Mouse (Mus musculus): Measurements from ENCODE around the gene Ech1.

Gene Ech1

DNA sequence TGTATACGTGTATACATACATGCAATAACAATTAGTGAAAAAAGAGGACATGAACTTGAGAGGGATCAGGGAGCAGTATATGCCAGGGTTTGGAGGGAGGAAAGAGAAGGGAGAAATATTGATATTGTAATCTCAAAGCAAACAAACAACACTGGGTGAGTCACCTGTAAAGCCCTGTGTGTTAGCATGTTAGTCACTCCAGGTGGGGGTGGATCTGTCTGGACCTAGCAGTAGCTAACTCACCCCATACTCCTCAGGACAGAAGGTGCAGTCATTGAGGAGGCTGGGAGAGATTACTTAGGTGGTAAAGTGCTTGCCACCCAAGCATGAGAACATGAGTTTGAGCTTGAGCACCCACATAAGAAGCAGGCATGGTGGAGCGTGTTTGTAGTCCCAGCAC lies 34.9 kb downstream of the Ech1 start:
- DNase-seq (ENCODE audit: low spot score in 2 of 2): no peak

DNA sequence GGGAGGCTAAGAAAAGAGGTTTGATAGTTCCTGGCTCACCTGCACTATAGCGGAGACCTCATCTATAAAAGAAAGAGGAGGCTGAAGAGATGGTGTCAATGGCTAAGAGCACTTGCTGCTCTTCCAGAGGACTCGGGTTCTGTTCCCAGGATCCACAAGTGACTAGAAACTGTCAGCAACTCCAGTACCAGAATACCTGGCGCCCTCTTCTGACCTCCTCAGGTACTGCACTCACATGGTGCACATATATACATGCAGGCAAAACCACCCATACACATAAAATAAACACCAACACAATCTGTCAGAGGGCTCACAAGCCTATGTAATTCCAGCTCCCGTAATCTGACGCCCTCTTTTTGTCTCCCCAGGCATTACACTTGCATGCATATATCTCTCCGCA lies 35.9 kb downstream of the Ech1 start:
- no peak for DNase-seq (ENCODE audit: low spot score in 2 of 2)

DNA sequence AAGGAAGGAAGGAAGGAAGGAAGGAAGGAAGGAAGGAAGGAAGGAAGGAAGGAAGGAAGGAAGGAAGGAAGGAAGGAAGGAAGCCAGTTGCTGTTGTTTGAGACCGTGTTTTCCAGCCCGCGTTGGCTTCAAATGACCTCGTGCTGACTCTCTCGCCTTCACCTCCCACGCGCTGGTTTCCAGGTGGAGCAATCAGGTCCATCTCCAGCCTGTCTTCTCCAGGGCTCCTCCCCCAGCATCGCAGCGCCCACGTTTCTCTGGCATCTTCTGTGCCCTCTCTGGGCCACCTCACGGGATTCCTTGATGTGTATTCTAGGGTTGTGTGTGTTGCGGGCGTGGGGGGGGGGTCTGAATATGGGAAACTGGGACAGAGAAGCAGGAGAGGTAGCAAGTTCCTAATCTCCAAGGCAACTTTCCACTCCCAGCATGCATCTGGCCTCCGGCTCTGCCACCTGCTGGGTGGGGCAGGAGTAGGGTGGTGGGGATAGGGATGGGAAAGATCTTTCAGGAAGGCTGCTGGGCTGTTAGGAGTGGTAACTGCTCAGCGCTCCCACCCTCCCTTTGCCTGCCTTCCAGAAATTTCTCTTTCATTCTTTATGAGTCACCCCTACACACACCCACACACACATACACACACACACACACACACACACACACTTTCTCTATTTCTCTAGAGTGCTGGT lies 37.9 kb downstream of the Ech1 start:
- DNase-seq (ENCODE audit: low spot score in 2 of 2): peak in 1 of 2 experiments; percentile 24

DNA sequence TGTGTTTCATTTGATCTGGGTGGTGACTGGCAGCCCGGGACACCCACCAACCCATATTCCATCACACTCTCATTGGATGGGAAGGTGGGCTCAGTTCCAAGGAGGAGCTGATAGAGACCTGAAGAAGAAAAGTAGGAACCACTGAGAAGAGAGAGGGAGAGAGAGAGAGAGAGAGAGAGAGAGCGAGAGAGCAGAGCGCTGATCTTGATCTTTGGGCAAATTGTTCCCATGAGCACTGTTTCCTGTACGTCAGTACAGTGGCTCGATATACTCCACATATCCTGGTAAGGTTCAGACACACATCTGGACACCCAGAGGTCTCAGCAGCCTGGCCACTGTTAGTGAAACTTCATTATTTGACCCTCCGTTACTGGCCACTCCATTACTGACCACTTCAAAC lies 38.5 kb downstream of the Ech1 start, which contains the start of gene Lgals7:
TSS of gene Lgals7 (plus strand) at position 314 of the 400 bp plus-strand sequence.
- no peak for DNase-seq (ENCODE audit: low spot score in 2 of 2)

DNA sequence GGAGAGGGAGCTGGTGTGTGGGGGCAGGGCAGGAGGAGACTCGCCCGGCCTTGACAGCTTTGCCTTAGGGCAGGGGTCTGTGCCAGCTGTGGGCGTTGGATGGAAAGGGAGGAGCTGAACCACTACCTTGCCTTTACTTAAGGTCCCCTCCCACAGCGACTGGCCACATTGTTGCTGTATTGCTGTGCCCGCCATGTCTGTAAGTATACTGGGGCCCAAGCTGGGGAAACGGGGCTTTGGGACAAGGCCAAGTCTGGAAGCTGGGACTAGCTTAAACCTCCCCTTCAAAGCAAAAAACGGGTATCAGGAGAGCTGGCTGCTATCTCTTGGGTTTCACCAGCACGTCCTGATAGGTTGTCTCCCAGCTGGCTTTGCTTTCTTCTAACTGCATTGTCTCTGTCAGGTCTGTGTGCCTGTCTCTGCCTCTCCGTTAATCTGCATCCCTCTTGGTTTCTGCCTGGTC lies 39.3 kb downstream of the Ech1 start:
- no peak for DNase-seq (ENCODE audit: low spot score in 2 of 2)

DNA sequence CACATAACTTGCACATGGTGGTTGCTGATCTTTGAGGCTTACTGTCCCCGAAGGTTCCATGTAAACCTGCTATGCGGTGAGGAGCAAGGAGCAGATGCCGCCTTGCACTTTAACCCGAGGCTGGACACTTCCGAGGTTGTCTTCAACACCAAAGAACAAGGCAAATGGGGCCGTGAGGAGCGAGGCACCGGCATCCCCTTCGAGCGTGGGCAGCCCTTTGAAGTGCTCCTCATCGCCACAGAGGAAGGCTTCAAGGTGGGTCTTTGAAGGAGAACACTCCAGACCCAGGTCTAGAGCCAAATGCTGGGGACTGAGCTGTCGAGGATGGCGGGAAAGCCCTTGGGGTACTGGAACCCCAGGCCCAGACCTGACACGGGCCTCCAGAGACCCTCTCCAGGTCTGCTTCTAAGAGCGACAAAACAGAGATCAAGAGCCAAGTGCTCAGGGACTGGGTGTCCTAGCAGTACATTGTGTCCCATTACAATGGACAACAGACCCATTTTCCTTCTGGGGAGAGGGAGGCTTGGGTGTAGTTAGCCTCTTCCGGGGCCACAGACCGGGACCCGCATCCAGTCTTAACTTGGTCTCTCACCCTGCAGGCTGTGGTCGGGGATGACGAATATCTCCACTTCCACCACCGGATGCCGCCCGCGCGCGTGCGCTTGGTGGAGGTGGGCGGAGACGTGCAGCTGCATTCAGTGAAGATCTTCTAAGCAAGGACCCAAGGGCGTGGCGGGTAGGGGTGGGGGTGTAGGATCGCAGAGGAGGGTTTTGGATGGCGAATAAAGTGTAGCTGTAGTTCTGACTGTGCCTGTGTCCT lies 40.7 kb downstream of the Ech1 start:
- DNase-seq (ENCODE audit: low spot score in 2 of 2): peak; percentile 78 to 84

DNA sequence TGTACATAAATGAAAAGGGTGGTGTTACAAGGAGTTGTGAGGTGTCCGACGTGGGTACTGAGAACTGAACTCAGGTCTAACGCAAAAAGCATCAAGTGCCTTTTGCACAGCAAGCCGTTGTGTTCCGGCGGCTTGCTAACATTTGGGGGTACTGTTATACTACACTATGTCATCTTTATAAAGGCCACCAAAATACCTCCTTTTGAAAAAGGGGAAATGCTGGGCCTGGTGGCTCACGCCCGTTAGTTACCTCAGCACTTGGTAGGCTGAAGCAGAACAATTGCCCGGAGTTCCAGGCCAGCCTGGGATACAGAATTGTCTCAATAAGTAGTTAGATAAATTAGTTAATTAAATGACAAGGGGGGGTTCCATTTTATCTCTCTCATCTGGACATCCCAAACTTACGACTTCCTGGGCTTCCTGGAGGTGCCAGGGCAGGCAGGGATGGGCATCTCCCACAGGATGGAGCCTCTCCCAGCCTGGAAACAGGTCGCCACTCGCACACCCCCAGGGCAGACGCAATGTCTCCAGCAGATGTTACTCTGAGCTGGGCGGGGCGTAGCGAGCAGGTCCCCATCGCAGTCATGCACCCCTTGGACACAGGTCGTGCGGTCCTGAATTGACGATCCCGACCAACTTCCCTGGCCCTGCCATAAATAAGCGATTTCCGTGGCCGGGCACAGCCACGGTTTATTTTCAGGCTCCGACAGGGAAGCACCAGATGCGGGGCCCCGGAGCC lies 41.9 kb downstream of the Ech1 start:
- no peak for DNase-seq (ENCODE audit: low spot score in 2 of 2)

DNA sequence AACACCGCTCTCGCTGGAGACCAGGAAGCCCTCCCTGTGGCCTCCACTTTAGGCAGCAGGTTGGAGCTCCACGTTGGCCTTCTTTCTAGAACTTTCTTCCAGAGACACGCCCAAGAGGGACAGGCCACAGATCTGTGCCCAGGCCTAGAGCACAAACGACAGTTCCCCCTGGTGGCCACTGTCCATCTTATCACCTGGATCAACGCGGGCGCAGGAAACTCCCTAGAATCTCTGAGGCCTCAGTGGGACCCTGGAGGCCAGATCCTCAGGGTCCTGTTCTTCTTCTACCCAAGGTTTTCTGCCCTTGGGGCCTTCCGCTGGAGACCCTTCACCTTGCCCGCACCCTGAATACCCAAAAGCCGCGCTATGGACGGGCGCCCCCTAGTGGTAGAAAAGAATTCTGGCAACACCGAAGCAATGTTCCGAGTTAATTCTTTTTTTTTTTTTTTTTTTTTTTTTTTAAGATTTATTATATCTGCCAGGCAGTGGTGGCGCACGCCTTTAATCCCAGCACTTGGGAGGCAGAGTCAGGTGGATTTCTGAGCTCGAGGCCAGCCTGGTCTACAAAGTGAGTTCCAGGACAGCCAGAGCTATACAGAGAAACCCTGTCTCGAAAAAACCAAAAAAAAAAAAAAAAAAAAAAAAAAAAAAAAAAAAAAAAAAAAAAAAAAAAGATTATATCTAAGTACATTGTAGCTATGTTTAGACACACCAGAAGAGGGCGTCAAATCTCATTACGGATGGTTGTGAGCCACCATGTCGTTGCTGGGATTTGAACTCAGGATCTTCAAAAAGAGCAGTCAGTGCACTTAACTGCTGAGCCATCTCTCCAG lies 42.7 kb downstream of the Ech1 start:
- peak; percentile 68 to 73 for DNase-seq (ENCODE audit: low spot score in 2 of 2)

DNA sequence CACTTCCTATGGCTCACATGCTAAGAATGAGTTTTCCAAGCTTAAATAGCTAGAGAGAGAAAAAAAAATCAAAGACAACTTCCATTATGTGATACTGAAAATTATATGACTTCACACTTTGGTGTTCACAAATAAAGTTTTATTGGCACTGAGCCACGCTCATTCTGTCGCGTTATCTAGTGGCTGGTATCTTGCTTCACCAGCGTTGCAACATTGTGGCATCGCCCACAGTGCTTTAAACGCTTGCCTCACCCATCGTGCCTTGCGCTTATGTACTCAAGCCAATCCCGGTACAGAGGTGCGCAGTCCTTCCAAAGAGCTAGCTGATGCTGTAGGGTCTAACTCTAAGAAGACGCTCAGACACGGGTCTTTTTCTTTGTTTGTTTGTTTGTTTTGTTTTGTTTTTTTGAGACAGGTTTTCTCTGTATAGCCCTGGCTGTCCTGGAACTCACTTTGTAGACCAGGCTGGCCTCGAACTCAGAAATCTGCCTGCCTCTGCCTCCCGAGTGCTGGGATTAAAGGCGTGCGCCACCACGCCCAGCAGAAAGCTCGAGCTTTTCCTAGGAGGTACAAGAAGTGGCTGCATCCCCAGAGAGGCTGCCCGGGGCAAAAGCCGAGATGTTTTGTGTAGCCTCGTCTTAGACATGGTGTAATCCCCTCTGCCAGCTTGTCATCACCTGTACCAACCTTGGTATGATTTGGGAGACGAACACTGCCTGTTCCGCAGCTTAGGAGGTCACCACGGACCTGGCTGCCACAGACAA lies 46.1 kb downstream of the Ech1 start:
- no peak for DNase-seq (ENCODE audit: low spot score in 2 of 2)

DNA sequence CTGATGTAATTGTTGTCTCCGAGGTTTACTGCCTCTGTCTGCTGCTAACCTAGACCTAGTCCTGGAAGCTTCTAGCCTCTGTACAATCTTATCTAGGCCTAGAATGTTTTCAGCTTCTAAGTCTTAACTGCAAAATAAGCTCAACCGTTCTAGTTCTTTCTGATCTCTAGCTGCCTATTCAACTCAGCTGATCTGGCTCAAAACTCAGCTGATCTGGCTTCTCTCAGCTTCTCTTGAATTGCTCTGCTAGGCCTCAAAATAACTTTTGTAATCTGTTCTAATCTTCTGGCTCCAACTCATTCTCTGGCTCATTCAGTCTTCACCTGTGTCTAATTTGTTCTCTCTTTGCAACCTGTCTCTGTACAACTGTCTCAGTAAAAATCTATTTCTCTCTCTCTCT lies 49.5 kb downstream of the Ech1 start:
- DNase-seq (ENCODE audit: low spot score in 2 of 2): no peak

DNA sequence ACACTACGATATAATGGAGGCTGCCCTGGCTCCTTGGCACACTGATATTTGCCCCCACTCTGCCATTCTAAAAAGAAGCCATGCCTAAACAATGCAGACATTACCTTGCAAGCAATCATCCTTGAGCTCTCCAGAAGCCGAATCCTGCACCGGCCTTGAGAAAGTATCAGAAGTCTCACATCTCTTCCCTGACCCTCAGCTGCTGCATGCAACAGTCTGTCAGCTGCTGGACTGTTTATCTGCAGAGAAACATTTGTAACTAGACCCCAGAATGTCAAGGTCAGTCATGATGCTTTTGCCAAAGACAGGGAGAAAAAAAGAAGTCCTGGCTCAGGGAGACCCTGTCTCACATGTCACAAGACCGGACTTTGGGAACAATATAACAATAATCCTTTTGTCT lies 51.1 kb downstream of the Ech1 start:
- DNase-seq (ENCODE audit: low spot score in 2 of 2): no peak

DNA sequence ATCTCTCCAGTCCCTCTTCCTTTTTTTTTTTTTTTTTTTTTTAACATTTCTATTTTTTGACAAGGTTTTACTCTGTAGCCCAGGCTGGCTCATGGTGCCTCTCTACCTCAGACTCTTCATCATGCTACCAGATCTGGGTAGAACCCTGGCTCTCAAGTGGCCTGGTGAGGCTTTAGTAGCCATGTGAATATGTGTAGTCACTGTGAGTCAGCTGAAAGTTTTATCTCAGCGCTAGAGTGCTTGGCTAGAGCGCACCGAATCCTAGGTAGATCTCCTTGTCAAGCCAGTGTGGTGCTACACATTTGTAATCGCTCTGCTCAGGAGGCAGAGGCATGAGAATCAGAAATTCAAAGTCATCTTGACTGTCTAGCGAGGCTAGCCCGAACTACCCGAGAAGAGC lies 52.1 kb downstream of the Ech1 start:
- no peak for DNase-seq (ENCODE audit: low spot score in 2 of 2)

DNA sequence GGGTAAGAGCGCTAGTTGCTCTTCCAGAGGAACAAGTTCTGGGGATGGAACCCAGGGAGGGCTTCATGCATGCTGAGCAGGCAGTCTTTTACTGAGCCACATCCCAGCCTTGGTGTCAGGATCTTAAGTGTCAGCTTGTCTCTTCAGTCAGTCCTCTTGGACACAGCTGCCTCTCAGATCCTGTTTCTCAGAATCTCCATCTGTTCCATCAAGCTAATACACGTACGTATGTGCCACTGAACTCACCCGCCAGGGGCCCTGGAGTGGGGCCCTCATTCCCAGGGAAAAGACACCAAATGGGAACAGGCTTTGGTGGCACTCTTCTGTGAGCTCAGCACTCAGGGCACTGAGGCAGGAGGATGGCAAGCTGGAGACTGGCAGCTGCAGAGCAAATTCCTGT lies 52.8 kb downstream of the Ech1 start:
- no peak for DNase-seq (ENCODE audit: low spot score in 2 of 2)

DNA sequence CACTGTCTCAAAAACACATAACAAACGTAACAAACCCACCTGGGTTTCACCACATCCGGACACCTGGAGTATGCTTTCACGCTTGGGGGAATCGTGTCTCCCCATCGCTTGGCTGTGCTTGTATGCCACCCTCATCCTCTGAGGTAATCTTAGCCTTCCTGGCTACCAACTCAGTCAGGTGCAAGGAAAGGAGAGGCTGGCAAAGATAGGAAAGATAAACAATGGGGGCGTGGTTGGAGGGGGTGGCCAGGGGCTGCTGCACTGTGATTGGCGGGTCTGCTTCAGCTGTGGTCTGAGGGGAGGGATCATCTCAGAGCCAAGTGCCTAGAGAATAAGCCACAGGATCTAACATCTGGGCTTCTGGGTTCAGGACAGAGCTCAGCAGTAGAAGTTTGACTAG lies 54.6 kb downstream of the Ech1 start:
- DNase-seq (ENCODE audit: low spot score in 2 of 2): no peak

DNA sequence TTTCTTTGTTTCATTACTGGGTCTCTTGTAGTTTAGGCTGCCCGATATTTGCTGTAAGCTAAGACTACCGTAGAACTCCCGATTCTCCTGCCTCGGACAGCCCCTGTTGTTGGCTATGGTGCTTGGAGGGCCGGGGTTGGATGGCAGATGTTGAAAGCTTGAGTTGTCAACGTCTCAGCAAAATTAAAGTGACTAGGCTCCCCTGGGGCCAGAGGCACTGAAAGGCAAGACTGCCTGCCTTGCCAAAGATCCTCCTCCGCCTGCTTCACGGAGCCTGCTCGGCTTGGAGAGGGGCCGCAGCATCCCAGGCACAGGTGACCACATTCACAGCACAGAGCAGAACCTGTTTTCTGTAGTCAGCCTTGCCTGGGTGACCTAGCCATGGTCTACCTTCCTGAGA lies 55.5 kb downstream of the Ech1 start:
- DNase-seq (ENCODE audit: low spot score in 2 of 2): no peak

DNA sequence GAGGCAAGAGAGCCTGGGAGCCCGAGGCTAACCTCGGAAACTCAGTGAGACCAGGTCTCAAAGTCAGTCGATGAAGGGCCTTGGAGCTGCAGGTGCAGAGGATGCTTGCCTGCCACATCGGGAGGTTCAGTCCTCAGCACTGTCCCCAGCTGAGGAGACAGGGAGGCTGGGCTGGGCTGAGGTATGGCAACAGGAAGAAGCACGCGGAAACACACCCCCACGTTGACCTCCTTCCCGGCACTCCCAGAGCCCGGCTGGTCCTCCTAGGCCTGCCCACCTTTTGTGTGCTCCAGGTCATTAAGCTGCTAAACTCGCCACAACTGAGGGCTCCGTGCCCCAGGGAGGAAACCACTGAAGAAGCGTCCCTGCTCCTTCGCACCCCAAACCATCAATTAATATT lies 56.2 kb downstream of the Ech1 start, which contains the start of gene Capn12:
TSS of gene Capn12 (plus strand) at position 224 of the 400 bp plus-strand sequence.
- no peak for DNase-seq (ENCODE audit: low spot score in 2 of 2)
